Mouse (Mus musculus) cerebellum, postnatal 14 days (tissue): ENCODE data around the gene Prkce.

Source experiments
- DNase-seq, 2 experiments: peaks; one replicate each; pipeline ENCODE4 v3.0.0; 2021; ENCODE audit warnings: mixed read lengths in 2 of 2

Gene Prkce

GRCm38 (mm10) chr17:86263985-86264649 lies 96.5 kb downstream of the Prkce start:
- peak; percentile 17 to 47 for DNase-seq

GRCm38 (mm10) chr17:86266051-86266450 lies 98.5 kb downstream of the Prkce start:
- peak; percentile 98 to 99 for DNase-seq

- DNase-seq, result peak in 1 of 2 experiments; percentile 55
Observed at GRCm38 (mm10) chr17:86267126-86267760, 99.7 kb downstream of the Prkce start.

GRCm38 (mm10) chr17:86269639-86270038 lies 102.1 kb downstream of the Prkce start:
- no peak for DNase-seq

GRCm38 (mm10) chr17:86270523-86270922 lies 102.9 kb downstream of the Prkce start:
- no peak for DNase-seq

GRCm38 (mm10) chr17:86271277-86271676 lies 103.7 kb downstream of the Prkce start:
- peak in 1 of 2 experiments; percentile 22 for DNase-seq

- peak in 1 of 2 experiments; percentile 65 for DNase-seq
Observed at GRCm38 (mm10) chr17:86272961-86273360, 105.4 kb downstream of the Prkce start.

GRCm38 (mm10) chr17:86273566-86274349 lies 106.2 kb downstream of the Prkce start:
- DNase-seq, result peak in 1 of 2 experiments; percentile 61

GRCm38 (mm10) chr17:86274350-86274744 lies 106.8 kb downstream of the Prkce start:
- no peak for DNase-seq

- no peak for DNase-seq
Observed at GRCm38 (mm10) chr17:86276381-86276780, 108.8 kb downstream of the Prkce start.

GRCm38 (mm10) chr17:86277032-86277798 lies 109.6 kb downstream of the Prkce start:
- DNase-seq, result no peak

- DNase-seq, result no peak
Observed at GRCm38 (mm10) chr17:86277999-86278526, 110.5 kb downstream of the Prkce start.

GRCm38 (mm10) chr17:86279751-86280150 lies 112.2 kb downstream of the Prkce start:
- DNase-seq, result peak; percentile 71 to 89

- peak; percentile 66 to 68 for DNase-seq
Observed at GRCm38 (mm10) chr17:86283741-86284140, 116.2 kb downstream of the Prkce start.

- DNase-seq, result no peak
Observed at GRCm38 (mm10) chr17:86285058-86285457, 117.5 kb downstream of the Prkce start.

- no peak for DNase-seq
Observed at GRCm38 (mm10) chr17:86286747-86287271, 119.2 kb downstream of the Prkce start.

GRCm38 (mm10) chr17:86292711-86293110 lies 125.1 kb downstream of the Prkce start:
- DNase-seq, result no peak

- peak; percentile 65 to 70 for DNase-seq
Observed at GRCm38 (mm10) chr17:86293247-86293744, 125.7 kb downstream of the Prkce start.

GRCm38 (mm10) chr17:86299576-86299975 lies 132.0 kb downstream of the Prkce start:
- DNase-seq, result no peak

GRCm38 (mm10) chr17:86300774-86301595 lies 133.4 kb downstream of the Prkce start:
- DNase-seq, result no peak

- peak; percentile 92 to 94 for DNase-seq
Observed at GRCm38 (mm10) chr17:86302266-86302665, 134.7 kb downstream of the Prkce start.
